Mouse (Mus musculus) ES-Bruce4 (cell line): ENCODE data around the gene Zfp617. TPM values are rescaled to one million over a fixed set of nuclear protein-coding genes. Genes with fewer than 3 reads are reported as not detected.

ENCODE experiments used
- H3K27ac ChIP-seq: 2 replicates; pipeline ENCODE4 v1.5.1; 2012; ENCODE audit warnings: low read length, inconsistent platforms; ENCODE audit not compliant: insufficient read depth
- H3K27me3 ChIP-seq: 2 replicates; pipeline ENCODE4 v1.6.1; 2012; ENCODE audit warnings: mild to moderate bottlenecking, low read length, inconsistent platforms; ENCODE audit not compliant: control insufficient read depth, poor library complexity, insufficient read depth, severe bottlenecking
- H3K36me3 ChIP-seq: 2 replicates; pipeline ENCODE4 v1.6.1; 2012; ENCODE audit warnings: inconsistent platforms, mild to moderate bottlenecking, low read length, moderate library complexity; ENCODE audit not compliant: control insufficient read depth, poor library complexity, insufficient read depth, severe bottlenecking
- H3K4me1 ChIP-seq: one replicate; pipeline ENCODE4 v1.8.1; 2011; ENCODE audit warnings: low read length; ENCODE audit not compliant: control insufficient read depth, insufficient read depth
- H3K4me3 ChIP-seq: 2 replicates; pipeline ENCODE4 v1.5.1; 2011; ENCODE audit warnings: low read depth, mild to moderate bottlenecking, low read length
- H3K9ac ChIP-seq: 2 replicates; pipeline ENCODE4 v1.6.1; 2012; ENCODE audit warnings: low read depth, mild to moderate bottlenecking, inconsistent platforms; ENCODE audit not compliant: poor library complexity, severe bottlenecking
- H3K9me3 ChIP-seq: replicated peaks from 2 replicates; pipeline ENCODE4 v1.6.1; 2012; ENCODE audit warnings: mild to moderate bottlenecking, low read length, inconsistent platforms; ENCODE audit not compliant: control insufficient read depth, poor library complexity, insufficient read depth, severe bottlenecking
- CTCF ChIP-seq: IDR thresholded peaks from one replicate; pipeline ENCODE4 v1.8.1; 2011; ENCODE audit warnings: low read depth, low read length
- EP300 ChIP-seq: IDR thresholded peaks from 2 replicates; pipeline ENCODE4 v1.6.1; 2011; ENCODE audit warnings: low read depth, low read length; ENCODE audit not compliant: insufficient read depth
- POLR2A ChIP-seq: IDR thresholded peaks from one replicate; pipeline ENCODE4 v1.8.1; 2011; ENCODE audit warnings: low read length; ENCODE audit not compliant: insufficient read depth
- polyA plus RNA-seq: library from polyadenylated mRNA; stranded (reverse); fragments of >200 nt; gene quantifications from 2 replicates; pipeline ENCODE4 v1.2.4, GENCODE M21; 2011; ENCODE audit warnings: low read depth; ENCODE audit not compliant: missing spikeins, insufficient read depth, insufficient read length

The Zfp617 gene
- polyA plus RNA-seq, 1 experiment = 21.9 TPM

GRCm38 (mm10) chr8:71971945-71972344, 63.5 kb downstream of the Zfp617 start:
- Histone ChIP-seq H3K9me3 (peaks cover 1% of the 10 kb centered on the region; the same call in 1 of the 2 replicates), H3K9ac (no peak overlapping the region), H3K36me3 (peaks cover 42% of the 10 kb centered on the region), H3K4me1 (no peaks in the 10 kb centered on the region), H3K27ac (no peak overlapping the region), H3K4me3 (no peak overlapping the region), H3K27me3 (no peaks in the 10 kb centered on the region)
- TF ChIP-seq EP300 (no peak), CTCF (no peak), POLR2A (no peak)

- H3K4me3 ChIP-seq = no peak overlapping the region
- no peak overlapping the region for H3K27ac ChIP-seq
- H3K9ac ChIP-seq = no peak overlapping the region
- TF ChIP-seq CTCF = no peak
- TF ChIP-seq POLR2A = no peak
- TF ChIP-seq EP300 = no peak
- peaks cover 5% of the 10 kb centered on the region; the same call in 1 of the 2 replicates for H3K9me3 ChIP-seq
- no peaks in the 10 kb centered on the region for H3K27me3 ChIP-seq
- H3K4me1 ChIP-seq = no peaks in the 10 kb centered on the region
- peaks cover 20% of the 10 kb centered on the region for H3K36me3 ChIP-seq
These were observed 65.8 kb downstream of the Zfp617 start for GRCm38 (mm10) chr8:71974211-71974610.

DNA sequence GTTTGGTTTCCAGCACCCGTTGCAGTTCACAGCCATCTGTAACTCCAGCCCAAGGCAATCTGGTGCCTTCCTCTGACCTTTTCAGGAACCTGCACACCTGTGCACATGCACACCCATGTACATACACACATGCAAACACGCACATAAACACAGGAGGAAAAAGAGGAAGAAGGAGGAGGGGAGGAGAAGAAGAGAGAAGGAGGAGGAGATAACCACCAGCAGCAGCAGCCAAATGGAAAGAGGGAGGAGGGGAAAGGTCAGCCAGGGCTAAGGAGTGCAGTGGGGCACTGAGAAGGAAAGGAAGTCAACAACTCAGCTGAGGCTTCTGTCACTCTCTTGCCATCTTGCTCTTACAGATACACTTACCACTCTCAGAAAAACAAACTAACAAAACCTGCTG, 72.6 kb downstream of the Zfp617 start:
- TF ChIP-seq EP300 (no peak), CTCF (no peak), POLR2A (no peak)
- H3K9me3 ChIP-seq = peaks cover 5% of the 10 kb centered on the region; the same call in 1 of the 2 replicates
- H3K9ac ChIP-seq = no peak overlapping the region
- H3K4me1 ChIP-seq = no peaks in the 10 kb centered on the region
- H3K36me3 ChIP-seq = no peaks in the 10 kb centered on the region
- no peak overlapping the region for H3K27ac ChIP-seq
- H3K4me3 ChIP-seq = no peak overlapping the region
- no peaks in the 10 kb centered on the region for H3K27me3 ChIP-seq

DNA sequence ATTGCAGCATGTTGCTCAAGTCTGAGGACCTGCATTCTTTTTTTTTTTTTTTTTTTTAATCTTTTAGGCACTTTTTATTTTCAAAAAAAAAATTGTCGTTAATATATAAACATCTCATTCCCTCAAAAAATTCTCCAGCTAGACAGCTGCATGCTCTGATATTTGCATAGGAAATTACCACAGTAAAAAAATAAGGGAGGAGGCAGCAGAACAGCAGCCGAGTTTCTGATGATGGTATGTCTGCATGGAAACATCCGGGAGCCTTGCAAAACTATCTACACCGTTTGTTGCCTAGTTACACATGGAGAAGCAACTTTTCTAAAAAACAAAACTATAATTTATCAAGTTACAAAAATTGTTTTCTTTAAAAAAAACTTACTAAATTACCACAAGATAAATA, 73.0 kb downstream of the Zfp617 start:
- H3K4me1 ChIP-seq = no peaks in the 10 kb centered on the region
- no peak for TF ChIP-seq POLR2A
- no peak for TF ChIP-seq CTCF
- TF ChIP-seq EP300 = no peak
- H3K4me3 ChIP-seq = no peak overlapping the region
- no peak overlapping the region for H3K9ac ChIP-seq
- peaks cover 5% of the 10 kb centered on the region; the same call in 1 of the 2 replicates for H3K9me3 ChIP-seq
- no peak overlapping the region for H3K27ac ChIP-seq
- no peaks in the 10 kb centered on the region for H3K27me3 ChIP-seq
- H3K36me3 ChIP-seq = no peaks in the 10 kb centered on the region

Other genes with a start within 250 kb of the Zfp617 start
- gene Unc13a, start 236.9 kb upstream of the Zfp617 start, polyA plus RNA-seq = 3.8 and 6.3 TPM in 2 replicates
- gene Jak3, start 232.3 kb upstream of the Zfp617 start, polyA plus RNA-seq = 8.0 and 9.7 TPM in 2 replicates
- gene Insl3, start 219.4 kb upstream of the Zfp617 start, polyA plus RNA-seq = 1.3 and 3.7 TPM in 2 replicates
- 1.8 and 2.0 TPM in 2 replicates for gene B3gnt3, start 206.8 kb upstream of the Zfp617 start, polyA plus RNA-seq
- 8.7 and 8.8 TPM in 2 replicates for gene Fcho1, start 182.9 kb upstream of the Zfp617 start, polyA plus RNA-seq
- gene Zfp709, start 26.6 kb upstream of the Zfp617 start, polyA plus RNA-seq = 2.5 and 2.7 TPM in 2 replicates
- gene Zfp882, start within 50 bp of the Zfp617 start, polyA plus RNA-seq = 5.8 and 7.0 TPM in 2 replicates
- 34.7 and 34.8 TPM in 2 replicates for gene Zfp961, start 42.4 kb downstream of the Zfp617 start, polyA plus RNA-seq
- gene Cyp4f18, start 101.0 kb downstream of the Zfp617 start, polyA plus RNA-seq = not detected in 2 replicates
- not detected in 2 replicates for gene Olfr372, start 132.6 kb downstream of the Zfp617 start, polyA plus RNA-seq
- 0.15 TPM in 1 of 2 replicates, not detected in the other for gene Olfr373, start 174.5 kb downstream of the Zfp617 start, polyA plus RNA-seq
- gene Olfr374, start 198.4 kb downstream of the Zfp617 start, polyA plus RNA-seq = 0.37 and 0.53 TPM in 2 replicates
- gene Tpm4, start 226.3 kb downstream of the Zfp617 start, polyA plus RNA-seq = 280 and 293 TPM in 2 replicates